Mouse (Mus musculus) megakaryocyte progenitor cell, adult 5-6 weeks (primary cell): Measurements from ENCODE around the gene Cetn3. TPM values are rescaled to one million over a fixed set of nuclear protein-coding genes. Genes with fewer than 3 reads are reported as not detected.

ENCODE experiments used
- ATAC-seq: replicated peaks from 2 replicates; pipeline ENCODE4 v1.8.0; 2016; ENCODE audit warnings: mild to moderate bottlenecking, moderate TSS enrichment, inconsistent platforms; ENCODE audit not compliant: poor library complexity
- total RNA-seq, 2 experiments: library from RNA; stranded (forward) in 1 of 2; stranded (reverse) in 1 of 2; fragments of 157-497, 149-512 nt in 1 of 2; fragments of 200-1000 nt in 1 of 2; gene quantifications; 2 replicates each; pipeline versions ENCODE4 v1.2.3 to v1.2.4; 2015 to 2017

The Cetn3 gene
- 207 and 221 TPM in 2 replicates for total RNA-seq (2015)
- total RNA-seq (2017), result 388 and 505 TPM in 2 replicates

DNA sequence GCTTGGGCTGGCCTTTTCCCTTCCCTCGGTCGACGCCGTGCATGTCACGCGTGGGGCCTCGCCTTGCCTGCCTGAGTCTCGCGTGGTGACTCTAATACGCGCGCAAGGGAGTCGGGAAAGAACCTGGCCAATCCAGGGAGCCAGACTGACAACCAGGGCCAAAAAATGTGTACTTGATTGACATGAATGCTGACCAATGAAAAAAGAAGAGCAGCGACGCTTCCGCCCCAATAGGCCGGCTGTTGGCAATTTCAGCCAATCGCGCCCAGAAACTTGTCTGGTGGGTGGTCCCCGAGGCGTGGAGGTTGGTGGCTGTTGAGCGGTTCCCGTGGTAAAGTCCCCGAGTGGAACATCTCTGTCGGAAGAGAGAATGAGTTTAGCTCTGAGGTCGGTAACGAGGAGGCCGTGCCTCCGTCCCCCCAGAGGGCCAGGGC, at the start of gene Cetn3:
TSS of gene Cetn3 (plus strand) at position 107 of the 434 bp plus-strand sequence.
- peak; percentile 81 for ATAC-seq

DNA sequence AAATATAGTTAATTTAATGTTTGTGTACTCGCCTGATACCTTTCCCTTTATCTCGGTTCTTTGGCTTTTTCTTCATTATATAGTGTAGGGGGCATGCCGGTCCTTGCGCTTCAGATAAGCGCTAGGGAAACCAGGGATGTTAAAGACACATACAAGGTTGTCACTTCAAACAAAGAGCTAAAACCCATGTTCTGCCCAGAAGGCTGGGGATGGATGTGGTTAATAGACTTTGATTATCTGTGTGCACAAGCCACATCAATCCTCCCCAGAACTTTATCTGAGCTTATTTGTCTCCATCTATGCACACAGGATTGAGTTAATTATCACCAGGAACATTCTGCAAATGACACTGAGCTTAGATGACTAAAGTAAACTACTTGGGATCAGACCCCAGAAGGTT, 46.3 kb upstream of the Cetn3 start:
- peak; percentile 47 for ATAC-seq

DNA sequence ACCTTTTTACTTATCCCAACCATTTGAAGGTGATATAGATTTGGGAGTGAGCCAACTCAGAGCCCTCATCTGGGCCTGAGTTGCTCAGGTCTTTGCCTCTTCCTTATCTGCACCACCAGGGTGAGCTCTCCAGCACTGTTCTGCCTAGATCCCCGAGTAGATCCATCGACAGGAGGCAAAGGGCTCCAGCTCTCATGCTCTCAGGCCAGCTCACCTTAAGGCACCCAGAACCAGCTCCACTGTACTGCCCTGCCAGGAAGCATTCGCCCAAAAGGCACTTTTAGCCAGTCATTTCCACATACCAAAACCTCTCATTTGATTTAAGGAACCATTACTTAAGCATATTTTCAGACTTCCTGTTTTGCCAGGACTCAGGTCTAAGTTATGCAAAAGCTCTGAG, 42.0 kb upstream of the Cetn3 start:
- peak; percentile 77 for ATAC-seq

DNA sequence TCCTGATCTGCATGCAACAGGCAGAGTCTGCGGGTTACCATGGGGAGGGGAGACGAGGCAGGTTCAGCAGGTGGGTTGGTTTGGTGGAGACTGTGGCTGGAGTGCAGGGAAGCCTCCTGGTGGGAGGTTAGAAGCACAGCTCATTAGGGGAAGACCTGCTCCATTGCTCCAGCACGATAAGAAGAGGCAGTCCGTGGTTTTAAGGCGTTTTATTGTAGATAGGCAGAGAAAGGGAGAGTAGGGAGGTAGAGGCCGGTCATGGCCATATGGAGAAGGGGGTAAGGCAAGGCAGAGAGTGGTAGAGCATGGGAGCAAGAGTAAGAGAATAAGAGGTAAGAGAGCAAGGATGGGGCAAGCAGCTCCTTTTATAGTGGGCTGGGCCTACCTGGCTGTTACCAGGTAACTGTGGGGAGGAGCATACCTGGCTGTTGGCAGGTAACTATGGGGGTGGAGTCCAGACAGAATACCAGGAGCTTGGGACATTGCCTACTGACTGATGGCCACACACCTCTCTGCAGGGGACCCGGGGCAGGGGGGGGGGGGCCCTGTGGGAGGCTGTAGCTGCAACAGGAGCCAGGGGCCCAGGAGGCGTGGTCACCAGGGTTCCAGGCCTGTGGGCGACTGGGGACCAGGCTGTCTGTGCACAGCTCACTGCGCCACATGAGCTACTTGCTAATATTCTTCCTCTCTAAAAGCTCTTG, 39.3 kb upstream of the Cetn3 start:
- ATAC-seq, result peak; percentile 63

DNA sequence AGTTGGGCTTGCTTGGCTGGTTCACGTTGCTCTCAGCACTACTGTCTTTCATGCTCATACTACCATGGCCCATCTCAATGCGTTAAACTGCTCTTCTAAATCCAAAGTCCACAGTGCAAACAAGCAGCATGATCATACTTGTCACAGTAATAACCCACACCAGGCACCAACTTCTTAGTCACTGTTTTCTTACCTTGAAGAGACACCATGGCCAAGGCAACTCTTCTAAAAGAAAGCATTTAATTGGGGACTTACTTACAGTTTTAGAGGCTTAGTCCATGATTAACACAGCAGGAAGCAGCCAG, 38.8 kb upstream of the Cetn3 start:
- no peak for ATAC-seq

DNA sequence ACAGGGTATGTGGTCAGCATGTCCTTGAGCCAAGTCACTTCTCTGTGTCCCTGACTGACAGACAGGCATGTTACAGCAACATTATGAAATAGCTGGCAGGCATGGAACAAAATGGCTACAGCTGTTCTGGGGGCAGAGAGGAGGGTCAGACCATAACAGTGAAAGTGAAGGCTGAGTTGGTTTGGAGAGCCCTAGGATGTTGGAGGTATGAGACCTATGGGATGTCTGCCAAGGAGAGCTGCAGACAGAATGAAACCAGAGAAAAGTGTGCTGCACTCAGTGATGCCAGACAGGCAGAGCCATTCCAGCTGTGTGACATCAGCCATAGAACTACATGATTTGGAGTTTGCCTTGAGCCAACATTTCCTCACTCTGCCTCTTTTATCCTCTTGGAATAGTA, 28.0 kb upstream of the Cetn3 start:
- no peak for ATAC-seq

DNA sequence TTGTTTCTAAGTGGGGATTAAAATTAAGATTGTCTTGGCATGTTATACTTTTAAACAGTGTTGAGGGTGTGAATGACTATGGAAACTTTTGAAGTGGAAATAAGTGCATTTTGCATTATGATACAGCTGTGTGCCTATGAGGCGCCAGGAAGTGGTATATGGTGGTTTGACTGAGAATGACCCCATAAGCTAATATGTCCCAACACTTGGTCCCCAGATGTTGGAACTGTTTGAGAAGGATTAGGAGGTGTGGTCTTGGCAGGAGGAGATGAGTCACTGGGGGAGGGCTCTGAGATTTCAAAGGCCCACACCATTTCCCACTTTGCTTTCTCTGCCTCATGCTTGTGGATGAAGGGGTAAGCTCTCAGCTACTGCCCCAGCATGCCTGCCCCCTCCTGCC, 27.6 kb upstream of the Cetn3 start:
- ATAC-seq, result peak; percentile 39; the same call in 1 of the 2 replicates

DNA sequence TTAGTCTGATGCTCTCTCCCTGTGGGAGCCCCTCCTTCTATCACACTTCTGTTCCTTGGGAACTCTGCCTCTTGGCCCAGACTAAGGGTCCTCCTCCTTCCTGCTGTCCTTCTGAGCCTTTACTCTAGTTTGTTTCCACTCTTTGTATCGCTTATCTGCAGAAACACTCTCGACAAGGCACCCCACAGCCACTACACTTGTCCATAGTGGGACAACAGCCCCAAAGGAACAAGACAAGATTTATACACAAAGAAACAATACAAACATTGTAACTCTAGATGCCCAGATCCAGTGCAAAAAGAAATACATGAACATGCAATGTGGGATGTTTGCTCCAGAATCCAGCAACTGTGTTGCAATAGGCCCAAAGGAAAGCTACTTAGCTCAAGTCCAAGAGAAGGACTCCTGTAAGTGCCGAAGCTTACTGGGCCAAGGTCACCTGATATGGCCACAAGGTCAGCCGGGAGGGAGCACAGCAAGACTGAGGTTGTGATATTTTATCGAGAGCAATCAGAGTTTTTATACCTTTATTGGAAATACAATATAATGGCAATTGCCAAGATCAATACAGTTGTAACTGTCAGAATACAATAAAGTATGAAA, 25.7 kb upstream of the Cetn3 start:
- ATAC-seq, result no peak

DNA sequence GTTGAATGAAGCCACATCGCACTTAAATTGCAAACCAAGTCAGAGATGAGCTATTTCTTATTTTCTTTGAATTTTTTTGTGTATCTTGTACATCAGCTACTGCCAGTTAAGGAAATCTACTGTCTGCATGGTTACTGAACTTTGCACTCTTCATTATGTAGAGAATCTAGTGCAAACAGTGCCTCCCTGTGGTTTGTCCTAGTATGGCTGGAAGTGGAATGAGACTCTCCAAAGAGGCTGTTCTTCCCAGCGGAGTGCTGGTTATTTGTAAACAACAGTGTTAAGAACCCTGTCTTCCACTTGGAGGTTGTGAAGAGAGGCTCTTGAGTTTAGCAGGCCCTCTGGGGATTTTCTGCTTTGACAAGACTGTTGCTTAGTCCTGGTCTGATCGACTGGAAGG, 22.5 kb upstream of the Cetn3 start:
- peak; percentile 89 for ATAC-seq

DNA sequence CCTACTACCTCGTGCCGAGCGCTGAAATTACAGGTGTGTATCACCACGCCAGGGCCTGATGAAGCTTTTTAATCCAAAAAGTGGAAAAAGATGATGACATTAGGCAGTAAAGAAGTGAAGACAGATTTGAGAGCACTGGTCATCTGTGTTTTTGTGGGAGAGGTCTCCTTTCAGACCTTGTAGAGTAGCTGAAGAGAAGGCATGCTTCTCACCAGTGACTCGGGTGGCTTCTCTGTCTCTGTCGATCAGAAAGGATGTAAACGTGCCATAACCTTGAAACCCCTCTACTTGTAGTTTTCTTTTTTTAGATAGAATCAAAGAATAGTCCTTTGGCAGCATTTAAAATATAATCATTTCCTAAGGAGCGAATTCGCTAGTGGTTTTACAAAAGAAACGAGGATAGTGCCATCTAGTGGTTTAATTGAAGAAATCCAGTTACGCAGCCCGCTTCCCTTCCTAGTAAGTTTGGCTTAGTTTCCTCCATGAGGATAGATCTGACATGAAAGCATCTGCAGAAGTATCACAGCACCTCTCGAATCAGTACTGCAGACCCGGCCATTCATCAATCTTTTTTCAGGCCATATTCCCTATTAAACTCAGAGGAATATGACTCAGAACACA, 21.2 kb upstream of the Cetn3 start:
- peak; percentile 83 for ATAC-seq

DNA sequence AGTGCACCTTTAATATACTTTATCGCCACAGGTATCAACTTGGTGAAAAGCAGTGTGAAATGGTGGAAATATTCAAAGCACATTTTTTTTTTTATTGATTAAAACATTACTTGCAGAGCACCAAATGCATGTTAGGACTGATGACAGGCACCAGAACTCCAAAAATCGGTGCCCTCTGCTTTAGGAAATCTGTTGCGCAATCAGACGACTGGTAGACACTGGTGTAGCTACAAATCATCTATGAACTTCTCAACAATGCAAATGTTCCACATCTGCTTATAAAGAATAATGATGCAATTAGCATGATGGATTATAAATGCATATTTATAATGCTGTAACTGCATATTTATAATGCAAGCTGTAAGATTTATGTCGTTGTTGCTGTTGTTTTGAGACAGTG, 18.7 kb upstream of the Cetn3 start:
- ATAC-seq, result no peak

DNA sequence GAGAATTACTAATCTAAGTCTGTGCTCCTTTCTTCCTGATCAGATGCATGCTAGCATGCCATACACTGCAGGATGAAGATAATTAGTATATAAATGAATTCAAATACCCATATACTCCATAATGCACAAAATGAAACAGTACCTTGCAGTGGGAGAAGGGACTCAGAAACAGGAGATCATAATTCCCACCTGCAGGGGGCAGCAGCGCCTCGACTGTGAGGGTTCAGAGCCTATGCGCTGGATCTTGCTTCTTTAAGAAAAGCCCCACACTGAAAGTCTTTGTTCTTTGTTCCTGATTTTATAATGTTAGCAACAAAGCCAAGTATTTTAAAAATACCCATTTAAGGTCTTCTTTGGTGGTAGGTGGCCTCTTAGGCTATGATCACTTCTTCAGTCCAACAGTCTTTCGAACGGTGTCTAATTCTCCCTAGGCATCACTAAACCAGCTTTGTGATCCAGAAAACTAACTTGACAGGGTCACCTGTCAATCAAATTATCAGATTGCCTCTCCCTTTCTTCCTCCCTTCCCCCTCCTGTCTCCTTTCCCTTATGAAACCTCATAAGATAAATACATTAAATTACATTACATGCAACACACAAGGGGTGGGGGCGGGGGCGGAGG, 15.7 kb upstream of the Cetn3 start:
- ATAC-seq, result peak; percentile 85

DNA sequence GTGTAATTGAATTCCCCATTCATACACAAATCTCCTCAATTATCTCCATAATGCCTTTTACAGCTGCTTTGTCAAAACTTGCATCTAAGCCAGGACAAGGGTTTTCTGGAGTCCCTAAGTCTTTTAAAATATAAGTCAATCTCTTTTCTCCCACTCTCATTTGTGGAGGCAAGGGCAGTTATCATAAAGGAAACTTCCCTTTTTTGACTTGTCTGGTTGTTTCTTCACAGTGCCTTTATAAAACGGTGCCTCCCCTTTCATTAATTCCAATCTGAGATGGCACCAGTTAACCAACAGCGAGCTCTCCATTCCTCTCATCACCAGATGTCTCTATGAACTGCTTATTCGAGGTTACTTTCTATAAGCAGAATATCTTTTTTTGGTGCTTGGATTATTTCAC, 6.7 kb upstream of the Cetn3 start:
- peak; percentile 48 for ATAC-seq

DNA sequence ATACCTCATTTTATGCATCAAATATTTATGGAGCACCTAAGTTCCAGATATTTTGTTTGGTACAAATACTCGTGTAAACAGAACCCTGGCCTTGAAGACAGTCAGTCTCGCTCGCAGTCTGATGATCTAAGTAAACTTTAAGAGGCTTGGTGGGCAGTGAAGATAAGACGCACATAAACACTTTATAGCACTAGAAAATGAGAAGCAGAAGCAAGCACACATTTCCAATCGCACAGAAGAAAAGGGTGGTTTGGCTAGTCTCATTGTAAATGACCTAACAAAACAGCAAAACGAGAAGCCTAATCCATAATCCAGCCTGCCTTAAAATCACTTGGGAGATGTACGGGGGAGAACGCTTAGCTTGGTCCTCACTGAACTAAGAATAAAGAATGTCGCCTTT, 402 bp upstream of the Cetn3 start:
- ATAC-seq, result no peak

DNA sequence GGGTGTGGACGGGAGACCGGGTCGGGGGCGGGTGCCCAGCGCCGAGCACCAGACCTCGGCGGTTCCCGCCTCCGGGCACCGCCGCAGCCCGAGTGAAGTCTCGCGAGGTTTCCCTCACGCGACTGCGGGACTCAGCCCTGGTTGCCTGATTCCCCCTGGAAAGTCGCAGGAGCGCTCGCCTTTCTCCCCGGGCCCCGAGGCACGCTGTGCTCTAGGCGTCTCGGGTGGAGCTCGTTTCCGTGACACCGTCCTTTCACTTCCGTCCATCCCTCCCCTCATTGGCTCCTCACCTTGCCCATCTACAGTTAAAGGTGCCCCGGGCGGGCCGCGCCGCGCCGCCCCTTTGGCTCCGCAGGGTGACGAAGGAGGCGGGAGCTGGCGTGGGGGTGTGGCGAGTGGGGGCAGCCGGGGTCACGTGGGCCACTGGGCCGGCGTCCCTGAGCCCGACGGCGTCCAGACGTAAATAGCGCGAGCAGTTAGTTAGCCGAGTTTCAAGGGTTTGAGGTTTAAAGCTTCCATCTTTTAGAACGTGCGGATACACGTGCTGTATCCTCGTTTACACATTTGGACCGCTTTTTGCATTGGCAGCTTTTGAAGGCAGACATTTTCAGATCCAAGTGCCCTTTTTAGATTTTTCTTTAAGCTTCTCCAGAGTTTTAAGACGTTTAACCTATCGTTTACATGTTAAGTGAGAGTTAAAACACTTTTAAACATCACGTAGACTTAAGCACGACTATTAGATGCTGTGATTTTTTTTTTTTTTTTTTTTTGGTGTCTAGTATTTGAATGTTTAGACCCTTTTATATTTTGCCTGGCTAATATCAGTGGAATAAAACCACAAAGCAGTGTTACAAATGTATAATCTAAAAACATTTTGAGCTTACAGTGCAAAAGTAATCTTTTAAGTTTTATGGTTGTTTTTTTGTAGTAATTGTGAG, 797 bp downstream of the Cetn3 start:
- ATAC-seq, result peak; percentile 88

DNA sequence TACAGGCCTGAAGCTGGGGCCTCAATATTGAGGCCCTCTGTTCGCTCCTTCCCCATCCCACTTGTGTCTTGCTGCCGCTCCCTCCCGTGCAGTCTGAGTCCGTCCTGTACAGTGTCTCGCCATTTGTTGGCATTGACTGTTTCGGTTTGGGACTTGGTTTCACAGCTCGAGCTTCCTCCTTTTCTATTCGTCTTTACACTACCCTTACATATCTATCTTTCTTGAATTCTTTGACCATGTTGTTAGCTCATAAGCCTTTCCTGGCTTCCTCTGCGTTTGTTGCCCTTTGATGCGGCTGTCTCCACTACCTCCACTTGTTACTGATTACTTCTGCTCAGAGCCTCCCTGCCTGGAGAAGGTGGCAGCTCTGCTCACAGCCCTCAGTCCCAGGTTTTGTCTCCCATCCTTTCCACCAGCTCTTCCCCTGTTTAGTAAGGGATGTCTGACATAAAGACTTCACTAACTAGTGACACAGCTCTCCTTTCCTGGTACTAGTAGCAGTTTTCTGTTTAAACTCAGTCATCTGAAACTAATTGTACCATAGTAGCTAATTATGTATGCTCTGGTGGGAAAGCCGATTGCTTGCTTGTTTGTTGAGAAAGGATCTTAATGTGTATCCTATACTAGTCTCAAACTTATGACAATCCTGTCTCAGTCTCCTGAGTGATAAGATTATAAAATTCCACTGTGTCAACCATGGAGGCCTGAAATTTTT, 3.0 kb downstream of the Cetn3 start:
- no peak for ATAC-seq

DNA sequence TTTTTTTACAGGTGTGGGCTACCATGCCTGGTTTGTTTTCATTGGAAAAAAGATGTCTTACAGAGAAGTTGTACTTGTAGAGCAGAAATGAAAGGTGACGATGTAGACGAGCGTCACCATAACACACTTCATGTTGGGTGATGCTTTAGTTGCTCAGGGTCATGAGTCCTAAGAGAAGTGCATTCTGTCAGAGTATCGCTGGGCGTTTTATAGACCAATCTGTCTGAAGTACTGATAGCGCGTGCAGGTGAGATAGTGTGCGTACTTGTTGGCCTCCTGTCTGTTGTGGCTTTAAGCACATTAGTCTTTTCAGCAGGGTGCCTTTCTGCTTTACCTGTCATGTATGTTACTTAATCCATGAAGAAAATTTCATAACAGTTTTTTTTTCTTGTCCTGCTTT, 7.3 kb downstream of the Cetn3 start:
- ATAC-seq, result no peak

DNA sequence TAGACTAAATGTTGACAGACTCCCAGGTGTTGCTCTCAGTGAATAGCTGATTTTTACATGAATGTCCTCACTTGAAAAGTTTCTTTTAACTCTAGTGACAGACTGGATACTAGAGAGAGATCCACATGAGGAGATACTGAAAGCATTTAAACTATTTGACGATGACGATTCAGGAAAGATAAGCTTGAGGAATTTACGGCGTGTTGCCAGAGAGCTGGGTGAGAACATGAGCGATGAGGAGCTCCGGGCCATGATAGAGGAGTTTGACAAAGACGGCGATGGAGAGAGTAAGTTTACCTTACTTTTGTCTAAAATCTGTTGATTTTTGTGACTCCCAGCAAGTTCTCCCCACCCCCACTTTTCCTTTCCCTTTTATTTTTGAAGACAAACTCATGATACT, 9.0 kb downstream of the Cetn3 start:
- no peak for ATAC-seq

DNA sequence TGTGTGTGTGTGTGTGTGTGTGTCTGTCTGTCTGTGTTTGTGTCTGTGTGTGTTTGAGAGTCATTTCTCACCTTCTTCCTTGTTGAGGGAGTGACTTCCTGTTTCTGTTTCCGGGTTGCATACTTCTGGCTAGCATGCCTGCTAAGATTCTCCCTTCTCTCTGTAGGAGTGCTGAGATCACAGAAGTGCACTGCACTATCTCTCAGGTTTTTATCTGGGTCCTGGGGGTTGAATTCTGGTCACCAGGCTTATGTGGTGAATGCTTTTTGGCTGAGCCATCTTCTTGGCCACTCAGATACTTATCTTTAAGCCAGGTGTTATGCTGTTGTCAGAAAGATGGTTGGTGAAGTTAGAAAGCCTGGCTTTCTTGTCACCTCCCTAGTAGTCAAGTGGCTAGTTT, 11.0 kb downstream of the Cetn3 start:
- ATAC-seq, result peak; percentile 92

DNA sequence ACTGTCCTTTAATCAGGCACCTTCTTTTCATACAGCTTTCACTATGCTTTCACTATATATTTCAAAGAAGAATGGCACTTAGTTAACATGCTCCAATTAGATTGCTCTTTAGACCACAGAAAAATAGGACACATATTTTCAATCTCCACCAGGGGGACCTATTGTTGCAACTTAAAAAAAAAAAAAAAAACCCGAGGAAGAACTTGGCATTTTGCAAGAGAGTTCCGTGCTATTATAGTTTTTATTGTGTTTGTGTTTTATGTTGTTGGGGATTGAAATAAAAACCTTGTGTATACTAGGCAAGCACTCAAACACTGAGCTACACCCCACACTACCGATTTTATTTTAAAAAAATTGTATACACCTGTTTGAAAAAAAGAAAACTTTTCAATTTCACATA, 18.2 kb downstream of the Cetn3 start:
- peak; percentile 88 for ATAC-seq
